Mouse (Mus musculus) heart, embryonic 10.5 days (tissue): ENCODE results near the gene Tmco3. TPM values are rescaled to one million over a fixed set of nuclear protein-coding genes. Genes with fewer than 3 reads are reported as not detected.

ENCODE experiments used
- DNase-seq: peaks from one replicate; pipeline ENCODE4 v3.0.0-alpha.2; 2017; ENCODE audit warnings: low spot score
- H3K27ac ChIP-seq: fragments of 300-500 bp; sonication (generic); 2 replicates; pipeline ENCODE4 v1.5.1; 2016; ENCODE audit warnings: mild to moderate bottlenecking
- H3K27me3 ChIP-seq: fragments of 300-500 bp; sonication (generic); 2 replicates; pipeline ENCODE4 v1.6.1; 2016; ENCODE audit warnings: mild to moderate bottlenecking; ENCODE audit not compliant: poor library complexity, insufficient read depth, severe bottlenecking
- H3K36me3 ChIP-seq: fragments of 300-500 bp; sonication (generic); 2 replicates; pipeline ENCODE4 v1.6.1; 2016; ENCODE audit warnings: mild to moderate bottlenecking, moderate library complexity
- H3K4me1 ChIP-seq: fragments of 300-500 bp; sonication (generic); 2 replicates; pipeline ENCODE4 v1.6.1; 2016; ENCODE audit warnings: mild to moderate bottlenecking
- H3K4me3 ChIP-seq: fragments of 300-500 bp; sonication (generic); 2 replicates; pipeline ENCODE4 v1.5.1; 2016; ENCODE audit warnings: mild to moderate bottlenecking, moderate library complexity
- H3K9me3 ChIP-seq: fragments of 300-500 bp; sonication (generic); 2 replicates; pipeline ENCODE4 v1.6.1; 2016; ENCODE audit warnings: mild to moderate bottlenecking, moderate library complexity
- WGBS: fragments of 180-500 bp; shearing (Covaris S2); methylation state at CpG from one replicate; pipeline ENCODE4 v1.1.7; 2016; 5-methylcytosine and 5-hydroxymethylcytosine counted together
- polyA plus RNA-seq: library from polyadenylated mRNA; unstranded; fragments of >200 nt; fragmentation: Nextera tagmentation; extraction: Ambion mirVana; gene quantifications from 2 replicates; pipeline ENCODE4 v1.2.1, GENCODE M21; 2016

Tmco3 gene
- polyA plus RNA-seq, 1 experiment from 2014 or later = 39.6 TPM

- H3K27ac ChIP-seq = no peak overlapping the region; the same call in 1 of the 2 replicates
- peaks cover 18% of the 10 kb centered on the region for H3K4me1 ChIP-seq
- peaks cover 9% of the 10 kb centered on the region; the same call in 1 of the 2 replicates for H3K36me3 ChIP-seq
- no peak for DNase-seq
- no peaks in the 10 kb centered on the region for H3K9me3 ChIP-seq
- no peak overlapping the region for H3K4me3 ChIP-seq
- 71% methylated on average over 1 of the region's 1 CpGs for WGBS
- no peaks in the 10 kb centered on the region for H3K27me3 ChIP-seq
Measured at GRCm38 (mm10) chr8:13283200-13283599, 4.8 kb upstream of the Tmco3 start.

- peak overlapping the region; percentile 87 for H3K4me3 ChIP-seq
- under 1% methylated on average over 34 of the region's 34 CpGs for WGBS
Measured at GRCm38 (mm10) chr8:13287304-13287691, 692 bp upstream of the Tmco3 start.

GRCm38 (mm10) chr8:13288646-13289045 lies 656 bp downstream of the Tmco3 start:
- no peak for DNase-seq
- Histone ChIP-seq H3K27ac (peak overlapping the region; percentile 98), H3K4me1 (peaks cover 21% of the 10 kb centered on the region), H3K9me3 (no peaks in the 10 kb centered on the region), H3K36me3 (peaks cover 17% of the 10 kb centered on the region), H3K4me3 (peak overlapping the region; percentile 87), H3K27me3 (no peaks in the 10 kb centered on the region)
- WGBS = 5% methylated on average over 6 of the region's 6 CpGs

More at GRCm38 (mm10) chr8:13287304-13287691, 692 bp upstream of the Tmco3 start:
- H3K9me3 ChIP-seq = no peaks in the 10 kb centered on the region
- DNase-seq = peak; percentile 96
- peaks cover 27% of the 10 kb centered on the region for H3K4me1 ChIP-seq
- H3K36me3 ChIP-seq = peaks cover 7% of the 10 kb centered on the region
- no peaks in the 10 kb centered on the region for H3K27me3 ChIP-seq
- peak overlapping the region; percentile 98 for H3K27ac ChIP-seq

GRCm38 (mm10) chr8:13292364-13292763 lies 4.4 kb downstream of the Tmco3 start:
- H3K36me3 ChIP-seq = peaks cover 54% of the 10 kb centered on the region

DNA sequence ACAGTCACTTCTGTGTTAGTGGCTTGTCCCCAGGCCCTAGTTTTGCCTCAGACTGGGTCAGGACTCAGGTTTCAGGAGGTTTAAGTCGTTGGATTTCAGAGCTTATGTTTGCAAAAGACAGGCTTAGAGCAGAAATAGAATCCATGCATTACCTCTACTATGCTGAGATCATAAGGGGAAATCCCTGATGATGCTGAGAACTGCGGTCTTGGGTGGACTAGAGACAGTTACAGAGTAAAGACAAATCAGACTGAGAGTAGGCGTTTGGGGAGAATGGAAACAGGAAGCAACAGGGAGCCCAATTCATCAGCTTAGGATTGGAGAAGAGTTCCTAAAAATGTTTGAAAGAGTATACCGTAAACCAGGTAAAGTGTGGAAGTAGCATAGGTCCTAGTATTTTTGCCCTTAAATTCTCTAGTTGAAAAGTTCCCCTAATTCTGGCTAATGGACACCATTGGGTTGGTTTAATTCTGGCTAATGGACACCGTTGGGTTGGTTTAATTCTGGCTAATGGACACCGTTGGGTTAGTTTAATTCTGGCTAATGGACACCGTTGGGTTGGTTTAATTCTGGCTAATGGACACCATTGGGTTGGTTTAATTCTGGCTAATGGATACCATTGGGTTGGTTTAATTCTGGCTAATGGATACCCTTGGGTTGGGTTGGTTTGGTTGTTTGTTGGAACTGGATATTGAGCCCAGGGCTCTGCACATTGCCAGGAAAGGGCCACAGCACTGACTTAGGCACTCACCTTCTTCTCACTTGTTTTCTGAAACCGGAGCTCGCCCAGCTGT lies 5.9 kb downstream of the Tmco3 start:
- 90% methylated on average over 9 of the region's 9 CpGs for WGBS
- no peak for DNase-seq
- H3K27ac ChIP-seq = no peak overlapping the region
- H3K27me3 ChIP-seq = no peaks in the 10 kb centered on the region
- no peak overlapping the region for H3K4me3 ChIP-seq
- H3K9me3 ChIP-seq = no peaks in the 10 kb centered on the region
- peaks cover 65% of the 10 kb centered on the region for H3K36me3 ChIP-seq
- H3K4me1 ChIP-seq = peaks cover 5% of the 10 kb centered on the region

More at GRCm38 (mm10) chr8:13292364-13292763, 4.4 kb downstream of the Tmco3 start:
- no peak overlapping the region for H3K4me3 ChIP-seq
- WGBS = 28% methylated on average over 9 of the region's 9 CpGs
- peak; percentile 84 for DNase-seq
- H3K27ac ChIP-seq = no peak overlapping the region
- no peaks in the 10 kb centered on the region for H3K9me3 ChIP-seq
- H3K27me3 ChIP-seq = no peaks in the 10 kb centered on the region
- H3K4me1 ChIP-seq = peaks cover 9% of the 10 kb centered on the region

DNA sequence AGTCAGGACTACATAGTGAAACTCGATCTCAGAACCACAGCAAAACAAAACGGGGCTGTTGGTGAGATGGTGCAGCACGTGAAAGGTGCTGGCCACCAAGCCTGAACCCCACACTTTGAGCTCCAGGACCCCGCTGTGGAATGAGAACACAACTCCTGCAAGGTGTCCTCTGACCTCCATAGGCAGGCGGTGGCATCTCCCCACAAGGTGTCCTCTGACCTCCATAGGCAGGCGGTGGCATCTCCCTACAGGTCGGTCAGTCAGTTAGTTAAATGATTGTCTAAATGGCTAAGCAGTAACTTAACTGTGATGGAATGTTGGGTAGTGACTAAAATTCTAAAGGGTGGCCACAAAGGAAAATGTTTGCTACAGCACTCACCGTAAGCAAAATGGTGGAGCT lies 11.6 kb downstream of the Tmco3 start:
- DNase-seq = no peak
- Histone ChIP-seq H3K4me3 (no peak overlapping the region), H3K9me3 (no peaks in the 10 kb centered on the region), H3K27ac (no peak overlapping the region), H3K36me3 (peaks cover 87% of the 10 kb centered on the region), H3K4me1 (no peaks in the 10 kb centered on the region), H3K27me3 (no peaks in the 10 kb centered on the region)
- WGBS = 93% methylated on average over 8 of the region's 8 CpGs

DNA sequence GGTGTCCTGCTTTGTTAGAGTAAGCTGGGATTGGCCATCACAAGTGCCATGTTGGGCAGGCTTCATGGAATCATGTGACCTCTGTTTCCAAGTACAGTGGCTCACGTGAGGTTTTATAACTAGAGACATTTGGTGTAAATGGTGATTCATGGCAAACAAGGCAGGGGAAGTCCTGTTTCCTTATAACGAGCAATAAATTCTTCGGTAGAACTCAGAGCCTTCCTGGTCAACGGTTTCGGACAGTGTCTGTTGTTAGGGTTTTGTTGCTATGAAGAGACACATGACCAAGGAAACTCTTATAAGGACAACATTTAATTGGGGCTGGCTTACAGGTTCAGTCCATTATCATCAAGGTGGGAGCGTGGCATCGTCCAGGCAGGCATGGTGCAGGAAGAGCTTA lies 13.0 kb downstream of the Tmco3 start:
- H3K27ac ChIP-seq = no peak overlapping the region
- no peaks in the 10 kb centered on the region for H3K27me3 ChIP-seq
- DNase-seq = no peak
- peaks cover 85% of the 10 kb centered on the region for H3K36me3 ChIP-seq
- H3K4me3 ChIP-seq = no peak overlapping the region
- no peaks in the 10 kb centered on the region for H3K9me3 ChIP-seq
- WGBS = 91% methylated on average over 7 of the region's 7 CpGs
- H3K4me1 ChIP-seq = no peaks in the 10 kb centered on the region

GRCm38 (mm10) chr8:13305459-13305858 lies 17.5 kb downstream of the Tmco3 start:
- no peaks in the 10 kb centered on the region for H3K4me1 ChIP-seq
- no peaks in the 10 kb centered on the region for H3K9me3 ChIP-seq
- H3K4me3 ChIP-seq = no peak overlapping the region
- H3K27ac ChIP-seq = no peak overlapping the region
- H3K36me3 ChIP-seq = peaks cover 69% of the 10 kb centered on the region
- H3K27me3 ChIP-seq = no peaks in the 10 kb centered on the region
- WGBS = 87% methylated on average over 6 of the region's 6 CpGs
- DNase-seq = no peak

GRCm38 (mm10) chr8:13305884-13306283 lies 17.9 kb downstream of the Tmco3 start:
- H3K27me3 ChIP-seq = no peaks in the 10 kb centered on the region
- WGBS = 91% methylated on average over 4 of the region's 4 CpGs
- H3K27ac ChIP-seq = no peak overlapping the region
- H3K4me1 ChIP-seq = no peaks in the 10 kb centered on the region
- no peak overlapping the region for H3K4me3 ChIP-seq
- H3K36me3 ChIP-seq = peaks cover 67% of the 10 kb centered on the region
- no peak for DNase-seq
- no peaks in the 10 kb centered on the region for H3K9me3 ChIP-seq

- no peak for DNase-seq
- no peaks in the 10 kb centered on the region for H3K9me3 ChIP-seq
- H3K27me3 ChIP-seq = no peaks in the 10 kb centered on the region
- H3K27ac ChIP-seq = no peak overlapping the region
- H3K4me1 ChIP-seq = no peaks in the 10 kb centered on the region
- peaks cover 69% of the 10 kb centered on the region for H3K36me3 ChIP-seq
- no peak overlapping the region for H3K4me3 ChIP-seq
- 58% methylated on average over 7 of the region's 7 CpGs for WGBS
Measured at GRCm38 (mm10) chr8:13306309-13306909, 18.4 kb downstream of the Tmco3 start.

DNA sequence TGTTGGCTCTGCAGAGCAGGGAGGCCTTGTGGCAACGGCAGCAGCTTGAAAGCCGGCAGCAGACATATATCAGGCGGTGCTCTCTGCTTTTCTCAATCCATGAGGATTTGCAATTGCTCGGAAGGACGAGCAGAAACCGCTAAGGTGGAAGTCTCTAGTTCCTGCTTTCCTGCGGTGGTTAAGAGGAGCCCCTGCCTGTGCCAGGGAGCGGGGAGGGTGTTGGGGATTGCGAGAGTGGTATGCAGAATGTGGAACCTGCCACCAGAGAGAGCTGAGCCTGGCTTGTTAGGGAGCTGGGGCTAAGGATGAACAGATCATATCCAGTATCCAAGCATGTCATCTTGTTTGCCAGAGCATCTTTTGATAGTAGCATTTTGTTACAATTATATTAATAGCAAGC lies 18.9 kb downstream of the Tmco3 start:
- DNase-seq = no peak
- no peak overlapping the region for H3K27ac ChIP-seq
- H3K9me3 ChIP-seq = no peaks in the 10 kb centered on the region
- no peak overlapping the region for H3K4me3 ChIP-seq
- no peaks in the 10 kb centered on the region for H3K27me3 ChIP-seq
- no peaks in the 10 kb centered on the region for H3K4me1 ChIP-seq
- H3K36me3 ChIP-seq = peaks cover 67% of the 10 kb centered on the region
- 78% methylated on average over 9 of the region's 9 CpGs for WGBS

- WGBS = 86% methylated on average over 3 of the region's 3 CpGs
- no peaks in the 10 kb centered on the region for H3K27me3 ChIP-seq
- peaks cover 2% of the 10 kb centered on the region; the same call in 1 of the 2 replicates for H3K4me1 ChIP-seq
- no peak for DNase-seq
- no peak overlapping the region for H3K27ac ChIP-seq
- no peak overlapping the region for H3K4me3 ChIP-seq
- H3K36me3 ChIP-seq = peaks cover 59% of the 10 kb centered on the region
- no peaks in the 10 kb centered on the region for H3K9me3 ChIP-seq
Measured at GRCm38 (mm10) chr8:13314922-13315321, 26.9 kb downstream of the Tmco3 start.

- no peak for DNase-seq
- 87% methylated on average over 10 of the region's 10 CpGs for WGBS
- H3K9me3 ChIP-seq = no peaks in the 10 kb centered on the region
- H3K36me3 ChIP-seq = peaks cover 54% of the 10 kb centered on the region
- no peak overlapping the region for H3K4me3 ChIP-seq
- peaks cover 2% of the 10 kb centered on the region; the same call in 1 of the 2 replicates for H3K4me1 ChIP-seq
- H3K27me3 ChIP-seq = no peaks in the 10 kb centered on the region
- no peak overlapping the region for H3K27ac ChIP-seq
Measured at GRCm38 (mm10) chr8:13316671-13317070, 28.7 kb downstream of the Tmco3 start.
